Mouse (Mus musculus) olfactory bulb, adult 2 months (tissue): ENCODE measurements around the gene 4930432K21Rik. TPM values are rescaled to one million over a fixed set of nuclear protein-coding genes. Genes with fewer than 3 reads are reported as not detected.
A peak's percentile ranks its signal among the peaks of the same experiment; 100 is the strongest.

Experiments
- H3K27ac ChIP-seq: fragments of 200-500 bp; 2 replicates; pipeline ENCODE4 v1.5.1; 2012; ENCODE audit warnings: low read depth, low read length; ENCODE audit not compliant: insufficient read depth
- H3K4me1 ChIP-seq: fragments of 200-500 bp; 2 replicates; pipeline ENCODE4 v1.6.1; 2012; ENCODE audit warnings: low read length; ENCODE audit not compliant: control insufficient read depth, insufficient read depth
- H3K4me3 ChIP-seq: fragments of 200-500 bp; 2 replicates; pipeline ENCODE4 v1.5.1; 2012; ENCODE audit warnings: mild to moderate bottlenecking, low read depth, low read length, moderate library complexity; ENCODE audit not compliant: insufficient read depth
- CTCF ChIP-seq: fragments of 200-500 bp; IDR thresholded peaks from 2 replicates; pipeline ENCODE4 v1.5.1; 2012; ENCODE audit warnings: low read depth, mild to moderate bottlenecking, low read length, moderate library complexity; ENCODE audit not compliant: insufficient read depth
- POLR2A ChIP-seq: fragments of 200-500 bp; IDR thresholded peaks from 2 replicates; pipeline ENCODE4 v1.6.1; 2012; ENCODE audit warnings: mild to moderate bottlenecking, low read depth, low read length, moderate library complexity; ENCODE audit not compliant: insufficient read depth
- WGBS: fragments of 180-500 bp; shearing (Covaris S2); methylation state at CpG from one replicate; pipeline ENCODE4 v1.1.7; 2018; 5-methylcytosine and 5-hydroxymethylcytosine counted together
- polyA plus RNA-seq: library from polyadenylated mRNA; stranded (reverse); fragments of >200 nt; gene quantifications from 2 replicates; pipeline ENCODE4 v1.2.4, GENCODE M21; 2012; ENCODE audit warnings: low replicate concordance; ENCODE audit not compliant: missing spikeins, insufficient read depth, insufficient read length

The 4930432K21Rik gene
- polyA plus RNA-seq, 1 experiment, result not detected

GRCm38 (mm10) chr8:84176560-84176959 lies 28.7 kb downstream of the 4930432K21Rik start:
- no peak for TF ChIP-seq POLR2A
- TF ChIP-seq CTCF, result no peak
- WGBS, result 62% methylated on average over 3 of the region's 3 CpGs
- Histone ChIP-seq H3K4me3 (no peak overlapping the region), H3K27ac (no peak overlapping the region), H3K4me1 (peaks cover 14% of the 10 kb centered on the region)

- no peak for TF ChIP-seq POLR2A
- TF ChIP-seq CTCF, result no peak
- 100% methylated on average over 3 of the region's 3 CpGs for WGBS
- H3K4me1 ChIP-seq, result peaks cover 14% of the 10 kb centered on the region
- no peak overlapping the region for H3K27ac ChIP-seq
- no peak overlapping the region for H3K4me3 ChIP-seq
Observed at GRCm38 (mm10) chr8:84177405-84177804, 29.6 kb downstream of the 4930432K21Rik start.

GRCm38 (mm10) chr8:84178592-84178991 lies 30.8 kb downstream of the 4930432K21Rik start:
- Histone ChIP-seq H3K27ac (no peak overlapping the region), H3K4me3 (no peak overlapping the region), H3K4me1 (peaks cover 18% of the 10 kb centered on the region)
- TF ChIP-seq CTCF (no peak), POLR2A (no peak)
- WGBS, result 87% methylated on average over 8 of the region's 8 CpGs

- no peak overlapping the region for H3K4me3 ChIP-seq
- TF ChIP-seq POLR2A, result no peak
- no peak for TF ChIP-seq CTCF
- WGBS, result 59% methylated on average over 4 of the region's 4 CpGs
- H3K4me1 ChIP-seq, result peaks cover 22% of the 10 kb centered on the region
- no peak overlapping the region for H3K27ac ChIP-seq
Observed at GRCm38 (mm10) chr8:84179946-84180345, 32.1 kb downstream of the 4930432K21Rik start.

- Histone ChIP-seq H3K4me3 (no peak overlapping the region), H3K4me1 (peaks cover 22% of the 10 kb centered on the region), H3K27ac (no peak overlapping the region)
- no peak for TF ChIP-seq CTCF
- TF ChIP-seq POLR2A, result no peak
- WGBS, result 13% methylated on average over 16 of the region's 16 CpGs
Observed at GRCm38 (mm10) chr8:84180530-84181190, 32.8 kb downstream of the 4930432K21Rik start.

GRCm38 (mm10) chr8:84182833-84183232 lies 35.0 kb downstream of the 4930432K21Rik start:
- TF ChIP-seq CTCF, result no peak
- TF ChIP-seq POLR2A, result no peak
- H3K4me1 ChIP-seq, result peaks cover 27% of the 10 kb centered on the region
- peak overlapping the region; percentile 91 for H3K4me3 ChIP-seq
- 56% methylated on average over 4 of the region's 4 CpGs for WGBS
- H3K27ac ChIP-seq, result no peak overlapping the region

GRCm38 (mm10) chr8:84183261-84184084 lies 35.6 kb downstream of the 4930432K21Rik start:
- WGBS, result 1% methylated on average over 83 of the region's 87 CpGs

GRCm38 (mm10) chr8:84184085-84185043 lies 36.5 kb downstream of the 4930432K21Rik start:
- Histone ChIP-seq H3K27ac (no peak overlapping the region), H3K4me3 (peak overlapping the region; percentile 91), H3K4me1 (peaks cover 27% of the 10 kb centered on the region)
- WGBS, result 20% methylated on average over 21 of the region's 21 CpGs
- no peak for TF ChIP-seq POLR2A
- TF ChIP-seq CTCF, result no peak

More at GRCm38 (mm10) chr8:84183261-84184084, 35.6 kb downstream of the 4930432K21Rik start:
- Histone ChIP-seq H3K4me3 (peak overlapping the region; percentile 91), H3K27ac (no peak overlapping the region), H3K4me1 (peaks cover 27% of the 10 kb centered on the region)
- TF ChIP-seq CTCF (no peak), POLR2A (no peak)

GRCm38 (mm10) chr8:84185117-84185516 lies 37.3 kb downstream of the 4930432K21Rik start, which contains the start of gene Nanos3:
Nanos3 (minus strand) TSS chr8:84185217.
- H3K27ac ChIP-seq, result no peak within 1 kb of the TSS
- 97% methylated on average over 7 of the region's 7 CpGs for WGBS

More at GRCm38 (mm10) chr8:84185117-84185516, 37.3 kb downstream of the 4930432K21Rik start, which contains the start of gene Nanos3:
- TF ChIP-seq POLR2A (no peak), CTCF (no peak)
- H3K4me1 ChIP-seq, result peaks cover 24% of the 10 kb centered on the region
- H3K4me3 ChIP-seq, result peak within 1 kb of the TSS; percentile 91
